Mouse (Mus musculus) kidney, postnatal 0 days (tissue): ENCODE results near the gene Timm17b. TPM values are rescaled to one million over a fixed set of nuclear protein-coding genes. Genes with fewer than 3 reads are reported as not detected.

Source experiments
- ATAC-seq: fragments of 200-750 bp; cut with Nextera tagmentation; replicated peaks from 2 replicates; pipeline ENCODE4 v1.8.0; 2017; ENCODE audit warnings: low read depth, moderate number of reproducible peaks, moderate TSS enrichment, moderate library complexity; ENCODE audit not compliant: low FRiP score
- DNase-seq: peaks from one replicate; pipeline ENCODE4 v3.0.0-alpha.2; 2016; ENCODE audit warnings: low spot score
- H3K27ac ChIP-seq: fragments of 300-500 bp; sonication (generic); 2 replicates; pipeline ENCODE4 v1.5.1; 2014; ENCODE audit warnings: mild to moderate bottlenecking
- H3K27me3 ChIP-seq: fragments of 300-500 bp; sonication (generic); 2 replicates; pipeline ENCODE4 v1.6.1; 2014; ENCODE audit warnings: low read length, mixed read lengths; ENCODE audit not compliant: insufficient read depth
- H3K36me3 ChIP-seq: fragments of 300-500 bp; sonication (generic); 2 replicates; pipeline ENCODE4 v1.6.1; 2014; ENCODE audit warnings: low read length, mixed read lengths; ENCODE audit not compliant: insufficient read depth
- H3K4me1 ChIP-seq: fragments of 300-500 bp; sonication (generic); replicated peaks from 2 replicates; pipeline ENCODE4 v1.6.1; 2014; ENCODE audit warnings: antibody characterized with exemption, low read length, mixed read lengths; ENCODE audit not compliant: insufficient read depth
- H3K4me2 ChIP-seq: fragments of 300-500 bp; sonication (generic); 2 replicates; pipeline ENCODE4 v1.6.1; 2014; ENCODE audit warnings: mild to moderate bottlenecking, low read length, moderate library complexity, mixed read lengths
- H3K4me3 ChIP-seq: fragments of 300-500 bp; sonication (generic); replicated peaks from 2 replicates; pipeline ENCODE4 v1.5.1; 2014; ENCODE audit warnings: low read depth, low read length
- H3K9ac ChIP-seq: fragments of 300-500 bp; sonication (generic); 2 replicates; pipeline ENCODE4 v1.6.1; 2014; ENCODE audit warnings: low read depth, low read length
- H3K9me3 ChIP-seq: fragments of 300-500 bp; sonication (generic); replicated peaks from 2 replicates; pipeline ENCODE4 v1.6.1; 2016; ENCODE audit warnings: low read length, inconsistent platforms, mixed read lengths
- CTCF ChIP-seq: IDR thresholded peaks from 2 replicates; pipeline ENCODE4 v1.5.1; 2016; ENCODE audit warnings: antibody characterized with exemption, low read depth, mild to moderate bottlenecking, moderate library complexity
- WGBS: fragments of 180-500 bp; shearing (Covaris S2); extraction: QIAGEN DNeasy Blood & Tissue Kit; methylation state at CpG from one replicate; pipeline ENCODE4 v1.1.7; 2014; 5-methylcytosine and 5-hydroxymethylcytosine counted together
- polyA plus RNA-seq: library from polyadenylated mRNA; unstranded; fragments of >200 nt; fragmentation: Nextera tagmentation; extraction: Ambion mirVana; gene quantifications from 2 replicates; pipeline ENCODE4 v1.2.1, GENCODE M21; 2015

Gene Timm17b
- polyA plus RNA-seq, 1 experiment from 2014 or later: 140 TPM

- H3K9me3 ChIP-seq: no peaks in the 10 kb centered on the region
- H3K27me3 ChIP-seq: no peaks in the 10 kb centered on the region
- no peaks in the 10 kb centered on the region for H3K4me1 ChIP-seq
- WGBS: 86% methylated on average over 7 of the region's 7 CpGs
- DNase-seq (no peak), ATAC-seq (no peak)
- no peak overlapping the region for H3K4me3 ChIP-seq
- no peak overlapping the region for H3K4me2 ChIP-seq
- H3K9ac ChIP-seq: no peak overlapping the region
- H3K27ac ChIP-seq: no peak overlapping the region
- H3K36me3 ChIP-seq: no peaks in the 10 kb centered on the region
- no peak for TF ChIP-seq CTCF
These were observed 50.9 kb downstream of the Timm17b start for GRCm38 (mm10) chrX:7950091-7950490.

Other genes starting within 250 kb of the Timm17b start
- gene Prickle3, start 242.1 kb upstream of the Timm17b start, polyA plus RNA-seq: 9.5 and 9.7 TPM in 2 replicates
- 142 and 153 TPM in 2 replicates for gene Plp2, start 228.0 kb upstream of the Timm17b start, polyA plus RNA-seq
- gene Magix, start 218.1 kb upstream of the Timm17b start, polyA plus RNA-seq: 1.5 and 2.3 TPM in 2 replicates
- 32.7 and 36.2 TPM in 2 replicates for gene Gpkow, start 202.2 kb upstream of the Timm17b start, polyA plus RNA-seq
- gene Wdr45, start 185.0 kb upstream of the Timm17b start, polyA plus RNA-seq: 39.6 and 40.6 TPM in 2 replicates
- gene Gm45208, start 177.1 kb upstream of the Timm17b start, polyA plus RNA-seq: 0.30 TPM in 1 of 2 replicates, not detected in the other
- gene Praf2, start 170.9 kb upstream of the Timm17b start, polyA plus RNA-seq: 40.9 and 41.6 TPM in 2 replicates
- 16.8 and 17.4 TPM in 2 replicates for gene Ccdc120, start 148.5 kb upstream of the Timm17b start, polyA plus RNA-seq
- 22.9 and 24.1 TPM in 2 replicates for gene Tfe3, start 136.8 kb upstream of the Timm17b start, polyA plus RNA-seq
- 29.6 and 30.1 TPM in 2 replicates for gene Gripap1, start 109.6 kb upstream of the Timm17b start, polyA plus RNA-seq
- gene Kcnd1, start 77.1 kb upstream of the Timm17b start, polyA plus RNA-seq: 0.68 and 0.83 TPM in 2 replicates
- 31.8 and 36.8 TPM in 2 replicates for gene Otud5, start 58.0 kb upstream of the Timm17b start, polyA plus RNA-seq
- gene Pim2, start 21.1 kb upstream of the Timm17b start, polyA plus RNA-seq: 6.2 and 7.8 TPM in 2 replicates
- 25.9 and 32.5 TPM in 2 replicates for gene Slc35a2, start 15.3 kb upstream of the Timm17b start, polyA plus RNA-seq
- gene Pqbp1, start 88 bp upstream of the Timm17b start, polyA plus RNA-seq: 99.7 and 108 TPM in 2 replicates
- gene Gm10491, start 8.5 kb downstream of the Timm17b start, polyA plus RNA-seq: not detected in 2 replicates
- not detected in 2 replicates for gene Gm10490, start 10.2 kb downstream of the Timm17b start, polyA plus RNA-seq
- gene Pcsk1n, start 20.5 kb downstream of the Timm17b start, polyA plus RNA-seq: 0.41 and 0.59 TPM in 2 replicates
- gene Eras, start 29.2 kb downstream of the Timm17b start, polyA plus RNA-seq: not detected in 2 replicates
- gene Hdac6, start 48.5 kb downstream of the Timm17b start, polyA plus RNA-seq: 39.4 and 44.4 TPM in 2 replicates
- gene Gata1, start 78.7 kb downstream of the Timm17b start, polyA plus RNA-seq: 0.08 and 0.09 TPM in 2 replicates
- 3.1 and 3.2 TPM in 2 replicates for gene Glod5, start 119.1 kb downstream of the Timm17b start, polyA plus RNA-seq
- 32.5 and 34.1 TPM in 2 replicates for gene Suv39h1, start 175.4 kb downstream of the Timm17b start, polyA plus RNA-seq
- gene Was, start 191.1 kb downstream of the Timm17b start, polyA plus RNA-seq: 0.16 and 0.28 TPM in 2 replicates
- 17.9 and 19.5 TPM in 2 replicates for gene Wdr13, start 233.5 kb downstream of the Timm17b start, polyA plus RNA-seq
- gene Rbm3, start 246.5 kb downstream of the Timm17b start, polyA plus RNA-seq: 766 and 794 TPM in 2 replicates